Mouse (Mus musculus): ENCODE measurements around the gene Cfap298. TPM values are rescaled to one million over a fixed set of nuclear protein-coding genes. Genes with fewer than 3 reads are reported as not detected.

The Cfap298 gene
- polyA plus RNA-seq, 1 experiment, result not detected

DNA sequence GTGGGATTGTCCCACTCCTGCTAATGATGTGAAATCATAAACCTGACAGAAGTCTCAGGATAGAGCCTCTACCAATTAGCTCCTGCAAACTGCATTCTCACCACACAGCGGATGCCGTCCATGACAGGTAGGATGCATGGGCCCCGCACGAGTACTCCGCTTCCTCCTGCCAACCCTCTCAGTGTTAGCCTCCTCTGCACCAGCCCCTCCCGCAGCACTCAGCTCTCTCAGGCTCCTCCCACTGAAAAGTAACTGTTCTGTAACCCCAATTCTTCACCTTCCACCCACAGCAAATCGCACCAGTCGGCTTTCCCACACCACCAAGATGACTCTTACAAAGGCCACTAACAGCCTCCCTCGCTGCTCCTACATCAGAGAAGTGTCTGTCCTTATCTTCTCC, 18.2 kb upstream of the Cfap298 start:
- no peak overlapping the region for H3K4me3 ChIP-seq (ENCODE audit: insufficient read depth, low read depth, low read length)
- WGBS, result 85% methylated on average over 9 of the region's 9 CpGs
- TF ChIP-seq CTCF (IDR thresholded peaks at IDR 0.05; ENCODE audit: insufficient read depth, low read depth, low read length), result no peak

DNA sequence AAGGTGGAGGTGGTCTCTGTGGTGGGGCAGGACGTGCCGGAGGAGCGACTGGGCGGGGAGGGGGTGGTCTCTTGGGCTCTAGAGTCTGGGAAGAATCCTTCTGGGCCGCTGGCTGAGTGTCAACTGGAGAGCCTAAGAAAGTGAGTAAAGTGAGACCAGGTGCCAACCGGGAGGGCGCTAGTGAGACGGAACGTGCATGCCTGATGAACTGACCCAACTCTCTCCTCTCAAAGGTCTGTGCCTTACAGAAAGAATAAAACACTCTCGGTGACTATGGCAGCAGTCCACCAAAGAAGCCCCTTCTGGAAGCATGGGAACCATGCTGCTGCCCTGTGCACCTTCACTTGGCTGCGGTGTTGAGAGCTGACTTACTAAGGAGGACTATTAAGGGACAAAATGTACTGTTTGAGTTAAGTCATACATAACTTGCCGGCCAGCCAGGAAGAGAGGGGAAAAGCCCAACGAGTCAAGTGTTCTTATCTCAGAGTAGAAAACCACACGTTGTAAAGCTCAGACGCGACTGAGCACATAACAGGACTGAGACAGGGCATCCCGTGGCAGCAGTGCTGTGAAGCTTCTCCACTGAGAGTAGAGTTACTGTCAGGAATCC, 15.5 kb upstream of the Cfap298 start:
- H3K27ac ChIP-seq (ENCODE audit: insufficient read depth, low read depth, low read length), result no peak overlapping the region
- TF ChIP-seq CTCF (IDR thresholded peaks at IDR 0.05; ENCODE audit: insufficient read depth, low read depth, low read length) (no peak), POLR2A (IDR thresholded peaks at IDR 0.05; ENCODE audit: insufficient read depth, low read depth, low read length) (no peak)
- 54% methylated on average over 17 of the region's 17 CpGs for WGBS
- no peaks in the 10 kb centered on the region for H3K4me1 ChIP-seq (ENCODE audit: control insufficient read depth, insufficient read depth, low read length)
- no peak overlapping the region for H3K4me3 ChIP-seq (ENCODE audit: insufficient read depth, low read depth, low read length)

More for the DNA sequence above, 18.2 kb upstream of the Cfap298 start:
- Histone ChIP-seq H3K27ac (ENCODE audit: insufficient read depth, low read depth, low read length) (no peak overlapping the region), H3K4me1 (ENCODE audit: control insufficient read depth, insufficient read depth, low read length) (no peaks in the 10 kb centered on the region)

DNA sequence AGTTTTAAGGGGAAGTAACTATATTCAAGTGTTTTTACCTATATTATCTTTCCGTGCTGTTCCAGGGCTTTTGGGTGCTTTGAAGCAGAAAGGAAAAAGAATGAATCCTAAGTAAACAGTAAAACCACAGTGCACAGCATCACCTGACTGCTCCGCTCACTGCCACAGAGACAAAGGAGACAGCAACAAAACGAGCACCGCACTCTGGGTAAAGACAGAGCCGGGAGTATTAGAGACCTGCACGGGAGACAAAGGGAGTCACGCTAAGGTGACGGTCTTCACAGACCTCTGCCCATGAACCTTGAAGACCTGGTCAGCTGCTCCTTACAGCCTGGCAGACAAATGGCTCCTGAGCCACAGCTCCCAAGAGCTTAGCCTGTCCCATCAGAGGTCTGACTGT, 12.1 kb upstream of the Cfap298 start:
- H3K27ac ChIP-seq (ENCODE audit: insufficient read depth, low read depth, low read length), result no peak overlapping the region
- TF ChIP-seq CTCF (IDR thresholded peaks at IDR 0.05; ENCODE audit: insufficient read depth, low read depth, low read length) (no peak), POLR2A (IDR thresholded peaks at IDR 0.05; ENCODE audit: insufficient read depth, low read depth, low read length) (no peak)
- H3K4me1 ChIP-seq (ENCODE audit: control insufficient read depth, insufficient read depth, low read length), result no peaks in the 10 kb centered on the region
- H3K4me3 ChIP-seq (ENCODE audit: insufficient read depth, low read depth, low read length), result no peak overlapping the region
- WGBS, result 78% methylated on average over 8 of the region's 8 CpGs

DNA sequence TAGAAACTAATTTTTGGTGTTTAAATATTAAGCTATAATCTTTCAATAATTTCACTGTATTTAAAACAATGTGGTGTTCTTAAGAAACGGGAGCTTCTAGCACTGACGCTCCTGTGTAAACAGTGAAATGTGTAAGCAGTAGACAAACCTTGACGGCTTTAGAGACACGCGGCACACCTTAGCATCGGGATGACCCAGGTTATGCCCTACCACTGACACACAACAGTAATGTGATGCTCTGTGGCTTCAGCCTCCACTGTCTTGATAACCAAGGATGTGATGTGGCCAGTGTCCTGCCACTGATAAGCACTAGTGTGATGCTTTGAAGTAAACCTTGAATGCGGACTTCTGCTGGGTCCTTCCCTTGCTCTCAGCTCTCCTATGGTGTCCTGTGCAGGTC, 6.3 kb upstream of the Cfap298 start:
- Histone ChIP-seq H3K4me3 (ENCODE audit: insufficient read depth, low read depth, low read length) (no peak overlapping the region), H3K4me1 (ENCODE audit: control insufficient read depth, insufficient read depth, low read length) (no peaks in the 10 kb centered on the region), H3K27ac (ENCODE audit: insufficient read depth, low read depth, low read length) (no peak overlapping the region)
- 93% methylated on average over 7 of the region's 7 CpGs for WGBS
- TF ChIP-seq CTCF (IDR thresholded peaks at IDR 0.05; ENCODE audit: insufficient read depth, low read depth, low read length) (no peak), POLR2A (IDR thresholded peaks at IDR 0.05; ENCODE audit: insufficient read depth, low read depth, low read length) (no peak)

DNA sequence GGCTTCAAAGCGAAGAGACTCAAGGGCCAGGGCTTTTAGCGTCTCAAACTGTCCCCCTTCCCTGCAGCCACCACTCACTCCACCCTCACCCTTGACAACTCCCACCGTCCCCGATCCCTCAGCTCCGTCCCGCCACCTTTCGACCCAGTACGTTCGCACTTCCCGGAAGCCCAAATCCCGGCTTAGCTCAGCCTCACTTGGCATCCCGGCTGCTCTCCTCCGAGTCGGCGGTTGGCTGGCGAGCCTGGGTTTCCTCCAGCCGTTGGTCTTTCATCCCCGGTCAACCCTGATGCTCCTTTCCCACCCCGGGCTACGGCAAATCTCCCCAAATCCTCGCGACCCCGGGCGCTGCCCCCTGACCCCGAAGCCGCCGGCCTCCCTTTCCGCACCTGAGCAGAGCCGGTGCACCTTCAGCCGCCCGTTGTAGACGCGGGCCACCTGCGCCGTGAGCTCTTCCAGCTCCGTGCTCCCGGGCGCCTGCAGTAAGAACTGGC, 674 bp downstream of the Cfap298 start:
- WGBS, result 0% methylated on average over 38 of the region's 38 CpGs
- peaks cover 7% of the 10 kb centered on the region for H3K4me1 ChIP-seq (ENCODE audit: control insufficient read depth, insufficient read depth, low read length)
- TF ChIP-seq CTCF (IDR thresholded peaks at IDR 0.05; ENCODE audit: insufficient read depth, low read depth, low read length) (no peak), POLR2A (IDR thresholded peaks at IDR 0.05; ENCODE audit: insufficient read depth, low read depth, low read length) (no peak)
- H3K4me3 ChIP-seq (ENCODE audit: insufficient read depth, low read depth, low read length), result peak overlapping the region; percentile 89
- H3K27ac ChIP-seq (ENCODE audit: insufficient read depth, low read depth, low read length), result peak overlapping the region; percentile 19; the same call in 1 of the 2 replicates

DNA sequence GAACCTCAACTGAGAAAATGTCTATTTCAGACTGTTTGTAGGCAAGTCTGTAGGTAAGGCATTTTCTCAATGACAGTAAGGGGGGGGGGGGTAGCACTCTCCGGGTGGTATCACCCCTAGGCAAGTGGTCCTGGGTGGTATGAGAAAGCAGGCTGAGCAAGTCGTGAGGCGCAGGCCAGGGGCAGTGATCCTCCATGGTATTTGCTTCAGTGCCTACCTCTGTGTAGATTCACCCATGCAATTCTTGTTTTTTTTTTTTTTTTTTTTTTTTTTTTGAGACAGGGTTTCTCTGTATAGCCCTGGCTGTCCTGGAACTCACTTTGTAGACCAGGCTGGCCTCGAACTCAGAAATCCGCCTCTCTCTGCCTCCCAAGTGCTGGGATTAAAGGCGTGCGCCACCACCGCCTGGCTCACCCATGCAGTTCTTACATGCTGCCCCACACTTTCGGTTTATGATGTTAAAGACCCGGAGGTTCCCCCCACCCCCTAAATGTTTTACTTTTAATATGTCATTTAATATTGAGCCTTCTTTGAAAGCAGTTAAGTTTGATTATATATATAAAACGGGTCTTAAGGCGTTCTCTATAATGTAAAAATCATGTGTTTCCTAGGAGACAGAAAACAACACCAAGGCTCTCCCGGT, 1.3 kb downstream of the Cfap298 start:
- TF ChIP-seq CTCF (IDR thresholded peaks at IDR 0.05; ENCODE audit: insufficient read depth, low read depth, low read length) (no peak), POLR2A (IDR thresholded peaks at IDR 0.05; ENCODE audit: insufficient read depth, low read depth, low read length) (no peak)
- WGBS, result 26% methylated on average over 13 of the region's 13 CpGs
- H3K4me1 ChIP-seq (ENCODE audit: control insufficient read depth, insufficient read depth, low read length), result peaks cover 7% of the 10 kb centered on the region
- peak overlapping the region; percentile 89 for H3K4me3 ChIP-seq (ENCODE audit: insufficient read depth, low read depth, low read length)
- no peak overlapping the region for H3K27ac ChIP-seq (ENCODE audit: insufficient read depth, low read depth, low read length)

DNA sequence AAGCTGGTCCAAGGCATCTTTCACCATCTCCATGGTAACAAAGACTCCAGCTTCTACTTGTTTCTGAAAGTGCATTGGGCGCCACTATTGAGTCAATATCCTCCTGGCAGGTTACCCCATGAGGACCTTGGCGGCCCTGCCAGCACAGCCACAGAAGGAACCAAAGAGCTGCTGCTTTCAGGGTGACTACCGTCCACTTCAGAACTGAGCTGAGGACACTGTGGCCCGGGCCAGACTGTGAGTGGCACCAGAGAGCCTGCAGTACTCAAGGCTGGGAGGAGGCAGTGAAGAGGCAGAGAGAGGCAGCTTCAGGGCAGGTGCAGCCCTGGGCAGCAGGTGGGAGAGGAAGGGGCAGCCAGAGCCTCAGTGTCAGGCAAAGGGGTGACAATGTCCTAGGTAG, 7.5 kb downstream of the Cfap298 start:
- no peaks in the 10 kb centered on the region for H3K4me1 ChIP-seq (ENCODE audit: control insufficient read depth, insufficient read depth, low read length)
- H3K4me3 ChIP-seq (ENCODE audit: insufficient read depth, low read depth, low read length), result no peak overlapping the region
- TF ChIP-seq CTCF (IDR thresholded peaks at IDR 0.05; ENCODE audit: insufficient read depth, low read depth, low read length) (no peak), POLR2A (IDR thresholded peaks at IDR 0.05; ENCODE audit: insufficient read depth, low read depth, low read length) (no peak)
- WGBS, result 83% methylated on average over 4 of the region's 4 CpGs
- no peak overlapping the region for H3K27ac ChIP-seq (ENCODE audit: insufficient read depth, low read depth, low read length)

DNA sequence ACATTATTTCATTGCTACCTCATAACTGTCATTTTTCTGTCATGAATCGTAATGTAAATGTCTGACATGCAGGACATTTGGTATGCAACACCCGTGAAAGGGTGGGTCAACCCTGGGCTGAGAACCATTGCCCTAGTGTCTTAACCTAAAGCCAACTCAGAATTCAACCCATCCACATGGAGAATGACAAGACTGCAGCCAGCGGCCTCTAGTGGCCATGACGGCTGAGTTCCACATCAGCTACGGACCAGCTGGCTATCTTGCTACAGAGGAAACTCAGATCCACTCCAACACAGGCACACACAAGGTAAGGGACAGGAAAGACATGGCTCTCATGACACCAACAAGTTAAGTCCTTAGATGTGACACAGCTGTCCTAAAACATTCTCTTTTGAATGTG, 9.5 kb downstream of the Cfap298 start:
- 28% methylated on average over 5 of the region's 5 CpGs for WGBS
- Histone ChIP-seq H3K4me1 (ENCODE audit: control insufficient read depth, insufficient read depth, low read length) (no peaks in the 10 kb centered on the region), H3K4me3 (ENCODE audit: insufficient read depth, low read depth, low read length) (no peak overlapping the region), H3K27ac (ENCODE audit: insufficient read depth, low read depth, low read length) (no peak overlapping the region)
- TF ChIP-seq POLR2A (IDR thresholded peaks at IDR 0.05; ENCODE audit: insufficient read depth, low read depth, low read length) (no peak), CTCF (IDR thresholded peaks at IDR 0.05; ENCODE audit: insufficient read depth, low read depth, low read length) (peak; percentile 44; the same call in 1 of the 2 replicates)

DNA sequence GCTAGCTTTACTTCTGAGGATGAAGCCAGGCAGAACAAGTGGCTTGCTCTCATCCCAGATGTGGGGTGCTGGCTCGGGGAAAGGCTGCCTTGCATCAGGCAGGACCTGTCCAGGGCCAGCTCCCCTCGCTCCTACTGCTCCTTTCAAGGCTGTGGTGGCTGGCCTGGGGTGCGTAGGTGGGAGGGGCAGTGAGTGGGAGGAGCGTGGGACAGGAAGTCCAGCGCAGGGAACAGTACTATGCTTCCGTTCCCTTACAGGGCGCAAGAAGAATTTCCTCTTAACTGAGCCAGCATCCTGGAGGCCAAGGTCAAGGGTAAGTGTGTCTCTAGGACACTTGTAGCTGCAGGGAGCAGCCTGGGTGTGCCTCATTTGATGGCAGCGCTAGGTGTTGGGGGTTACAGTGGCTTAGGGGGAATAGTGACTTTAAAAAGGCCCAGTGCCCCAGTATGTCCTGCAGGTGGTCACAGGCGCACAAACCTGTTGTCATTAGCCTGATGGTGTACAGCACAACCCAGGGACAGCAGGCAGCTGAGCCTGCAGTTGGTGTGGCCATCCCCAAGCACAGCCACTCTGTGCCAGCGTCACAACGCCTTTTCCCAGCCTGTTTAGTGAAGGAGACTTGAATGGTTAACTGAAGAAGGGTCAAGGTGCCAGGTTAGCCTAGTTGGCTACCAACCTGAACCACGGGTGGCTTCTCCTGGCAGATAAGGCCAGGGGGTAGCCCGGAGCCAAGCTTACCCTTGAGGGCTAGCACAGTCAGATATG, 10.1 kb downstream of the Cfap298 start:
- H3K4me1 ChIP-seq (ENCODE audit: control insufficient read depth, insufficient read depth, low read length), result no peaks in the 10 kb centered on the region
- WGBS, result 86% methylated on average over 13 of the region's 13 CpGs
- no peak for TF ChIP-seq POLR2A (IDR thresholded peaks at IDR 0.05; ENCODE audit: insufficient read depth, low read depth, low read length)
- TF ChIP-seq CTCF (IDR thresholded peaks at IDR 0.05; ENCODE audit: insufficient read depth, low read depth, low read length), result no peak
- H3K4me3 ChIP-seq (ENCODE audit: insufficient read depth, low read depth, low read length), result no peak overlapping the region
- no peak overlapping the region for H3K27ac ChIP-seq (ENCODE audit: insufficient read depth, low read depth, low read length)

Data from olfactory bulb, adult 2 months (tissue).